8 mouse cellular contexts compared by ENCODE assay signal in genomic region chr3:37586731-37587578, GRCm38 (mm10). TPM values are rescaled to one million over a fixed set of nuclear protein-coding genes. Genes with fewer than 3 reads are reported as not detected.
A peak's percentile ranks its signal among the peaks of the same experiment; 100 is the strongest.
DNase-seq lines count a peak whose midpoint lies in the region; ATAC-seq and TF ChIP-seq lines count a peak whose summit lies in the region.

No protein-coding gene starts in this region.

- no peak for TF ChIP-seq EP300 in lung, postnatal 0 days (IDR thresholded peaks at IDR 0.05)

- peak; percentile 33 for ATAC-seq in lung, postnatal 0 days
- ATAC-seq in hindbrain, embryonic 15.5 days (ENCODE audit: low FRiP score, low read depth) = 0 out of 2 replicates have a peak, but pooled peaks have one; percentile 50
- no peak for ATAC-seq in liver, embryonic 16.5 days (ENCODE audit: low read depth)

- peak overlapping the region; percentile 50 for H3K4me2 ChIP-seq in lung, postnatal 0 days (replicated peaks; ENCODE audit: low read depth, low read length)
- peak overlapping the region; percentile 51 for H3K4me2 ChIP-seq in hindbrain, embryonic 15.5 days
- H3K4me2 ChIP-seq in liver, embryonic 16.5 days (ENCODE audit: low read depth, low read length) = peak overlapping the region; percentile 2; the same call in 1 of the 2 replicates

- no peaks in the 10 kb centered on the region for H3K36me3 ChIP-seq in lung, postnatal 0 days (ENCODE audit: insufficient read depth, low read length)
- no peaks in the 10 kb centered on the region for H3K36me3 ChIP-seq in hindbrain, embryonic 15.5 days
- no peaks in the 10 kb centered on the region for H3K36me3 ChIP-seq in liver, embryonic 16.5 days (ENCODE audit: control insufficient read depth, insufficient read depth)

- no peaks in the 10 kb centered on the region for H3K9me3 ChIP-seq in lung, postnatal 0 days (ENCODE audit: low read length)
- no peaks in the 10 kb centered on the region for H3K9me3 ChIP-seq in hindbrain, embryonic 15.5 days
- no peaks in the 10 kb centered on the region for H3K9me3 ChIP-seq in liver, embryonic 16.5 days (replicated peaks; ENCODE audit: control insufficient read depth, low read length)

- peak overlapping the region; percentile 15; the same call in 1 of the 2 replicates for H3K4me3 ChIP-seq in lung, postnatal 0 days (ENCODE audit: low read depth, low read length)
- peak overlapping the region; percentile 19 for H3K4me3 ChIP-seq in hindbrain, embryonic 15.5 days
- no peak overlapping the region for H3K4me3 ChIP-seq in liver, embryonic 16.5 days (ENCODE audit: low read depth, low read length)

- 32% methylated on average over 16 of the region's 16 CpGs for WGBS in lung, postnatal 0 days
- WGBS in hindbrain, embryonic 15.5 days = 31% methylated on average over 16 of the region's 16 CpGs
- 37% methylated on average over 16 of the region's 16 CpGs for WGBS in liver, embryonic 16.5 days (ENCODE audit: insufficient replicate concordance)

- peaks cover 5% of the 10 kb centered on the region; the same call in 1 of the 2 replicates for H3K4me1 ChIP-seq in lung, postnatal 0 days (ENCODE audit: insufficient read depth, low read depth, low read length)
- peaks cover 22% of the 10 kb centered on the region for H3K4me1 ChIP-seq in hindbrain, embryonic 15.5 days (replicated peaks)
- H3K4me1 ChIP-seq in liver, embryonic 16.5 days (ENCODE audit: control insufficient read depth, low read depth, low read length) = no peaks in the 10 kb centered on the region; the same call in 1 of the 2 replicates

- H3K27me3 ChIP-seq in lung, postnatal 0 days (replicated peaks; ENCODE audit: insufficient read depth, low read length) = no peaks in the 10 kb centered on the region
- no peaks in the 10 kb centered on the region for H3K27me3 ChIP-seq in hindbrain, embryonic 15.5 days
- no peaks in the 10 kb centered on the region for H3K27me3 ChIP-seq in liver, embryonic 16.5 days (ENCODE audit: control insufficient read depth, insufficient read depth, low read depth, low read length)

- peak overlapping the region; percentile 76 for H3K27ac ChIP-seq in lung, postnatal 0 days (ENCODE audit: low read length)
- peak overlapping the region; percentile 78 for H3K27ac ChIP-seq in hindbrain, embryonic 15.5 days (replicated peaks)
- H3K27ac ChIP-seq in liver, embryonic 16.5 days (ENCODE audit: low read length) = no peak overlapping the region

- no peak overlapping the region for H3K9ac ChIP-seq in lung, postnatal 0 days (replicated peaks; ENCODE audit: low read depth)
- H3K9ac ChIP-seq in hindbrain, embryonic 15.5 days = peak overlapping the region; percentile 16; the same call in 1 of the 2 replicates
- no peak overlapping the region for H3K9ac ChIP-seq in liver, embryonic 16.5 days (ENCODE audit: low read depth, low read length)

- DNase-seq in lung, postnatal 0 days (ENCODE audit: low spot score) = peak; percentile 55
- no peak for DNase-seq in lung, postnatal 14 days
- no peak for DNase-seq in Muller cell, postnatal 12 days (ENCODE audit: inconsistent ontology term)
- DNase-seq in cerebellum, adult 11-12 months = no peak
- DNase-seq in thymus, postnatal 4 days = no peak
- no peak for DNase-seq in layer of hippocampus, adult 9-10 months (ENCODE audit: low spot score)

- no peak for TF ChIP-seq CTCF in lung, postnatal 0 days (IDR thresholded peaks at IDR 0.05)

RNA-seq across cellular contexts. Expression of gene Spry1, which starts 52.8 kb away (rescaled TPM):
- 23.3 and 24.7 TPM in 2 replicates for polyA plus RNA-seq in lung, postnatal 0 days (2015; fragmentation: Nextera tagmentation; extraction: Ambion mirVana)
- 6.0 and 7.0 TPM in 2 replicates for polyA plus RNA-seq in hindbrain, embryonic 15.5 days (2015; fragmentation: Nextera tagmentation; extraction: Ambion mirVana)
- polyA plus RNA-seq in liver, embryonic 16.5 days (2015; fragmentation: Nextera tagmentation; extraction: Ambion mirVana) = 2.8 and 2.9 TPM in 2 replicates
